Mouse (Mus musculus): ENCODE results near the gene Iqsec1.

Iqsec1 gene

DNA sequence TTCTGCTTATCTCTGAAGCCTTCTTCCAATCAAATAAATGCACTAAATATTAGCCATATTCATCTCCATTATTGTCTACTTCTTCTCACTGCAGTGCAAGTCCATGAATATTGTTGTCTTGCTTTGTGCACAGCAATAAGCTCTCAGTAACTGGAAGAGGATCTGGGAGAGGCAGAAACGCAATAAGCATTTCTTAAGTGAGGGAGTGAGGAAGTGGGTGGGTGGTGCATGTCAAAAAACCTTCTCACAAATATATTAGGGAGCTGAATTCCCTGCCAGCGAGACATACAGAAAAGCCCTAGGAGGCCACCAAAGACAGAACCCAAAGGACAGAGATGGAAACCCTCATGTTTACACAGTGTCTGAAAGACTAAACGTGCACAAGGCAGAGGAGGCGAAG is 35.1 kb downstream of the Iqsec1 start:
- DNase-seq: no peak

DNA sequence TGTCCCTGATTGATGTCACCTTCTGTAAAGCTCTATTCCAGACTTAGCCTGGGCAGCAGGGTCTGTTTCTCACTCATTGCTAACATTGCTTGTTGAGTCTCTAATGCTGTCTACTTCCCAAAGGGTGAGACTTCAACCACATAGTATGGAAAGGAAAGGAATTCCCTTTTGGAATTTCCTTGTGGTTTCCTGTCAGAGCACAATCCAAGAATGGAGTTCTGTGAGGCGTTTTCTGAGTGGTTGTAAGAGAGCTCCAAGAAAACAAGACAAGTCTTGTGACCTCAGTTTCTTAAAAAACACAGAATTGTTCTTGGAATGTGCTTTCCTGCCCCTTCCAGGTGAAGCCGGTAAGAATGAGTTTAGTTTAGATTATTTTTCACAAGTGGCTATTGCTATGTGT is 37.5 kb downstream of the Iqsec1 start:
- DNase-seq: no peak

DNA sequence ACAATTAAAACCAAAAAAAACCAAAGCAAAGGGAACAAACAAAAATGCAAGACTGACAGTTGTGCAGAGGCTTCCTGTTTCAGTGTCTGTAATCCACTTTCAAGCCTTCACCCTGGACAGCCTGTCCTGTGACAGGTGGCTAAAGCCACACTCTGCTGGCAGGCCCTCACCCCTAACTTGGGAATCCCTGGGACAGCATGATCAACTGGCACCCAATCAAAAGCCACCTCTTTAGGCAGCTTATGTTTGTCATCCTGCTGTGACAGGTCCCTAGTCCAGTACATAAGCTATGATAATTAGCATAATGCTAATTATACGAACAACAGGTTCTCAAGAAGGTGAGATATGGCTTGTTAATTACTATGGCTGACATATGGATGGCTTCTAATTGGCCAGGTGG is 40.4 kb downstream of the Iqsec1 start:
- no peak for DNase-seq

DNA sequence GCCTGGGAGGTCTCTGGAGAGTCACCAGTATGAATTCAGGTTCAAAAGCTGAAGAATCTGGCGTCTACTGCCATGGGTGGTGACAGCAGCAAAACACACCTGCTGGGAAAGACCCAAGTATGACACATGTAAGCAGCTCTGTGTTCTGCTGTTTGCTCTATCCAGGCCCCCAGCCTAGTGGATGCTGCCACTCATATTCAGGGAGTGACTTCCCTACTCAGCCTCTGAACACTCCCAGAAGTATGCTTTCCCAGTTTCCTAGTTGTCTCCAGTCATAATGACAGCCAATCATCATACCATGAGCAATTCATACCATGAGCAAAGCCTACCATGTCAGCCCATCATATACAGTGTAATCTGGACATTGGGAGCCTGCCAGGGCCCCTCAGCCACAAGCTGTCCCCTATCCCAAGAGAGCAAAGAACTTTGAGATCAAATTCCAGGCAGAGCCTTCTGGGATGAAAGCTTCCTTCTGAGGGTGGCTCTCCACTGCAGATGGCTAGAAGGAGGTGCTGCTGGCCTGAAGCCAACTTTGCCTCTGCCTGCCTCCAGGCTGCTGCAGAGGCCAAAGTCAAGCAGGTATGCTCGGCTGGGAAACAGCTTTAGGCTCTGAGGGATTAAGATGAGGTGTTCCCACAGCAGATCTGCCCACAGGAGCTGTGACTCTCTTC is 42.8 kb downstream of the Iqsec1 start:
- DNase-seq: peak; percentile 54

DNA sequence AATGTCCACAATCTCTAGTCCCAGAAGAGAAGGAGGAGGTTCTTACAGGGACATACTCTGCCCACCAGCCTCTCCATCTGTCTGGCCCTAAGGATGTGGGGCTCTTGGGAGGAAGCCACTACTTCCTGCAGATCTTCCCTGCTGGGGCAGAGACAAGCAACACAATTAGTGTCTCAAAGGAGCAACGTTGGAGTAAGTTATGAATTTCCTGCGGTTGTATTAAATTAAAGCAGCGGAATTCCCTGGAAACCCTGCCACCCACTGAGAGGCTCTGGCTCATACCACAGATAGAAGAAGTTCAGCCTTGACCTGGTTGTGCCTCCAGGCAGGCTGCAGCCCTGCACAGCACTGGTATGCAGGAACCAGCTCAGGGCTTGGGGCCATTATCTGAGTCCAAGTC is 47.2 kb downstream of the Iqsec1 start:
- no peak for DNase-seq

DNA sequence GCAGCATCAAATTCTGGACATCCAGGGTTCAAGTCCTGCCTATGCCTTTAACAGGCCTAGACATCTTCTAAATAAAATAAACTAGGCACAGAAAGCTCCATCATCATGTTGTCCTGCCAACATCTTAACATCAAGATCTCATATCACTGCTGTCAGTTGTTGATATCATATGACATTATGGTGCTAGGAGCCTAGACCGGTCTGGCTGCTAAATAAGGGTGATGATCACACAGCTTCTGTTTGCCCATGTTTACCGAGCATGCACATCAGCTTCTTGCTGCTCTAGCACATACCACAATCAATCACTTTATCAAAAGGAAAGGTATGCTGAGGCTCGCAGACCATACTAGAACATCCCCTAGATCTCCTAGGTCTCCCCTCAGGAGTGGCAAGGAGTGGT is 54.8 kb downstream of the Iqsec1 start:
- no peak for DNase-seq

DNA sequence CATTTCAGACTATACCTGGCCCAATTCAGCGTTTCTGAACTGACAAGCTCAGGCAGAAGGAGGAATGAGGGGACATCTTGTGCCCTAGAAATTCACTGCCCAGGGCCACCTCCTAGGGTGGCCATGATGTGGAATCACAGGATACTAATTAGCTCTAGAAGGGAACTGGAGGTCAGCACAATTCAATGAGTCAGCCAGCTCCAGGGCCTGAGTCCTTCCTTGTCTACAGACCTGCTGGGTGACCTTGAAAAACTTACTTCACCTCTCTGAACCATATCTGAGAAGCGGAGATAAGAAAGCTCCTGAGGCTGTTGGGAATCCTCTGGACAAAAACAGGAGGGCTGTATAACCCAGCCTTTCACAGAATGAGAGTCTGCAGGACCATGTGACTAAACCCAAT is 59.7 kb downstream of the Iqsec1 start:
- no peak for DNase-seq

DNA sequence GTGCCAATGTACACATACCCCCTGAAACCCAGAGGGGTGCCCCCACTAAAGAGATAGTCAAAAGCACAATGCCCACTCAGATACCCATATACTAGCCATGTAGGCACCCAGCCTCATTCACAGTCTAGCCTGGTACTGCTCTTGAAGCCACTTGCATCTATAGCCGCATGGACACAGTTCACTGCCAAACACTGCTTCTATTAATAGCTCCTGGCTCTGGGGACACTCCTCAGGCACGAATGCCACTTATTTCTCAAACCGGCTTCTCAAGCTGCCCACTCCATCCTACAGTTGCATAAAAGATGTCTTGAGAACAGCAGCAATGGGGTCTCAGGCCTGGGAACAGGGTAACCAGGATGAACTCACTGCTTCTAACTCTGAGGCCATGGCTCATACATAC is 63.0 kb downstream of the Iqsec1 start:
- DNase-seq: no peak

DNA sequence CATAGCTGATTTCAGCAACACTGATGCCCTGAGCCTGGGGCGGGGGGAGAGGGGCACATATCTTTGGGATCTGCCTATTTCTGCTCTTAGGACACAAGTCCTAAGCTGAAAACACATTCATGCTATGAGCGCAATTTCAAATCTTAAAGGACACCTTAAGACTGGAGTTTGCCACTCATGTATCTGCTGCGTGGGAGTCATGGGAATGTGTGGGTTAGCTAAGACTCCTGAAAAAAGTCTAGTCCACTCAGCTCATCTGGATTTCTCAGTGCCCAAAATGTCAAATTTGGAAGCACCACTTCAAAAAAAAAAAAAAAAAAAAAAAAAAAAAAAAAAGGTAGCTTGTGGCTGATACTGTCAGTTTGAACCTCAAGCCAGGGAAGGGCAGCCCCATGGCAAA is 63.7 kb downstream of the Iqsec1 start:
- DNase-seq: no peak

DNA sequence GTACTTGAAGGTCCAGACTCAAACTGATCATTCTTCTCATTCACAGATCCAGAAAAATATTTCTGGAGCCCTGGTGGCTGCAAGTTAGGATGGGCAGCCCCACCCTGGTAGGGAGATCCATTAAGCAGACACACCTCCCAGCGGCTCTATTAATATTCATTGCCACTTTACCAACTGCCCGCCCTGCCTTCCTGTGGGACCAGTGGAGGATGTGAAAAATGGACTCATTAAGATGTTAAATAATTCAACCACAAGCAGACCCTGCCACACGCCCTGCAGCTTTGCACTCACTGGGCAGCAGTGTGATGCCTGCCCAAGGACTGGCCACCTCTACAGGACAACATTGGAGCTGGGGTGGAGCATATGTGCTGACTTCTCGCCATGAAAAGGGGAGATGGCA is 64.1 kb downstream of the Iqsec1 start:
- no peak for DNase-seq

DNA sequence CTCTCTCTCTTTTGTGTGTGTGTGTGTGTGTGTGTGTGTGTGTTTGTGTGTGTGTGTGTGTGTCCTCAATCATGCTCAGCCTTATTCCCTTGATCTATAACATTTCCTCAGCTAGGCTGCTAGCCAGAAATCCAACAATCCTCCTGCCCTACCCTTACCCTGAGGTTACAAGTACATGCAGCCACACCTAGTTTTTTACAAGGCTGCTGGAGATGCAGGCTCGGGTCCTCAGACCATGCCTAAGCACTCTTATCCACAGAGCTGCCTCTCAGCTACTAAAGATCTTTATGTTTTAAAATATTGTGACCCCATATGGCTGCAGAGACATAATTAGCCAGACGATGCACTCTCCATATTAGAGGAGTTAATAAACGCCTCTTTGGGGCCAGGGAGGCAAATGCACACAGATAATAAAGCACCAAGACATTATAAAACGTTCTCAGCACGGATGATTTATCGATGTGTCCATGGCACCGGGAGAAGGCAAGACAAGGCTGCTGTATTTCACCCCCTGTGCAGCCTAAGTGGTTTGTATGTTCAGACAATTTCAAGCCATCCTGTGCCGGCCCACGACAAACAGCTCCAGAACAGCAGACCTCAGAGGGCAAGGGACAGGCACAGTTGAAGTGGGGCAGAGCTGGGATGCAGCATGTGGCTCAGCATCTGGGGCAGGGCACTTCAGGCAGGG is 67.1 kb downstream of the Iqsec1 start:
- DNase-seq: no peak

DNA sequence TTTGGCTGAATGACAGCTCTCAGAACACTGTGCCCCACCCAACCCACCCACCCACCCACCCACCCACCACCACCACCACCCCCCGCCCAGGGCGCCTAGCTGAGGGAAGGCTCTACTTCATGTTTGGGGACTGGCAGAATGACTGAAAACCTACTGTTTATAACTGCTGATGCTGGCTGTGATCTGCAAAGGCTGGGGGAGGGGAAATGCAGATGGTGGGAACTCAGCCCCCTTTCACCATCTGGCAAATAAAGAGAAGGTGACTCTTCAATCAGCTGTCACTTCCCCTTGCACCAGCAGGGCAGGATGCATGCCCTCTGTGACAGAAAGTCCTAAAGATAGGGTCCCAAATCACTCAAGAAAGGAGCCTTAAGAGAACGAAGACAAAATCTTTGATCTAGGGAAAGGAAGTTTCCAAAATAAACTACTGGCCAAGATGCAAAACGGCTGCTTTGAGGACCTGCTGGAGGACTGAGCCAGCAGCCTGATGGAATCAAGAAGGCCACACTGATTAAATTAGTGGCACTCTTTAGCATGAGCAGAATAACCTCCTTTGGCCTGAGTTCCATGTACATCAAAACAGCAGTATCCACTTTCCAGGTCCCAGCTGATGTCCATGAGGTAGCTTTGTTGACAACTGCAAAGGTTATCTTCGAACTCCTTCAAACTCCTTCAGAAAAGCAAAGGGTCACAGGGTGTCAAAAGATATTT is 67.8 kb downstream of the Iqsec1 start:
- DNase-seq: no peak

DNA sequence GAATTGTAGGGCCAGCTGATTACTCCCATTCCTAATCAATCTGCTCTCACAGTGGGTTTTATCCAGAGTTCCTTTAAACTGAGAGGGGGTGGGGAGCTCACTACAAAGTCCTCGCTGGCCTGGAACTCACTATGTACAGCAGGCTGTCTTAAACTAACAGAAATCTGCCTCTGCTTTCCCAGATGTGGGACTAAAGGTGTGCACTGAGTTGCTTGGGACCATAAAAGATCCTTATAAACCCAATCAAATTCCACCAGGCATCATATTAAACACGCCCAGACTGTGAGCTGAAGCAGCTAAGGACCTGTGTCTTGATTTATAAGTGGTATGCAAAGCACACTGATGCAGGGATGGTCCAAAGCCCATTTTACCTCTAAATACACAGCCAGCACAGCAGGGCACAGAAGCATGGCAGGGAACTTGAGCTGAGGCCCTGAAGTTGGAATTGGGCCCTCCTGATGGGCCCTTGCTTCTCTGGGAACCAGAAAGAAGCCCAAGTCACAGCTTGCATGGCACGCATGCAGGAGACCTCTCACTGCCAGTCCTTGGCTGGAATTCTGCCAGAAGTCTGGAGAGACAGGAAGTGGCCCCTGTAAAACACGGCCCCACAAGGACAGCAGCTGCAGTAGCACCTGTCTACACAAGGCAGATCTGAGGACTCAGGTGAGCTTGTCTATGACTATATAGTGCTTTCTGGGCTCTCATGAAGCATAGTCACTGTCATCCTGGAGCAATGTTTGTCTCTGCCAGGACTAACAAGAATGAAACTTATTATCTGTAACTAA is 68.7 kb downstream of the Iqsec1 start:
- DNase-seq: no peak

DNA sequence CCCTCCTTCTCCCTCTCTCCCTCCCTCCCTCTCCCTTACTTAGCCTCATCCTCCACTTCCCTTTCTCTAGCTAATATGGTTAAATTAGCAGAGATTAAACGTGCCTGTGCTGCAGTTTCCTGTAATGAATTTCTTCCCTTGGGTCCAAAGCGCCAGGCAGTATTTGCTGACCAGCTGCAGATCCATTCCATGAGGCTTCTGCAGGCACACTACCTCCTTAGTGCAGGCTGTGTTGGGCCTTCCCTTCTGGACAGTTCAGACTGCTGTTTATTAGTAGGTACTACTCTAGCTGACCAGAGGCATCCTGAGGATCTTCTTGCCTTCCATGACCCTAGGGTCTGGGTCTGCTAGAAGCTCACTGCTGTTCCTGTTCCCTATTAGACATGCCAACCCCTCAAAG is 72.9 kb downstream of the Iqsec1 start:
- no peak for DNase-seq

DNA sequence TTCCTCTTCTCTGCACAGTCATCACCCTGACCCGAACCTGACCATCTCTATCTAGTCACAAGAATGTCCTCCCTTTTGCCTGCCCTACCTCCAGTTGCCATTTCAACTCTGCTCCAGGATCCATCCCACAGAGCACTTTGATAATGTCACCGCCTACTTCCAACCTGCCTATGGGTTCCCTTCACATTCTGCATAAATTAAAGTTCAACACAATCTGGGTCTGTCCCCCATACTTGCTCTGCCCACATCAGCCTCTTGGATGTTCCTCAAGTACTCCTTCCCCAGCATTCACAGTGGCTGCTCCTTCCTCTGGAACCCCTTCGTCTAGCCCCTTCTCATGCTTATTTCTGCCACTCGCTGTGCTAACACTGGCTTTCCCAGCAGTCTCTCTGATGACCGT is 74.7 kb downstream of the Iqsec1 start:
- DNase-seq: peak; percentile 14

DNA sequence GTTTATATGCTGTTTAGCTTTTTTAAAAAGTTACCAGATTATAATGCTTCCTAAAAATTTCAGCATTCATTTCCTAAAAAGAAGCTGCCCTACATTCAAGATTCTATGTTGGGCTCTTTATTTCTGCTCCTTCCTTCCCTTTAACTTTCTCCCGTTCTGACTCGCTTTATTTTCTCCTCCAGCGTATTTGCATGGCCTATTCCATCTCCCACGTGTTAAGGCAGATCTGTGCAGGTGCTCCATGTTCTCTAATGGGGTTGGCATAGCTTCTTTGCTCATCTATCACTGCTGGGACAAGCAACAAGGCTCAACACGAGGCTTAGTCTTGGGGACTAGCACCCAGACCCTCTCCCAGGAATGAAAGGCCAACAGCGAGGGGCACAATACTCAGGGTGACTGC is 75.7 kb downstream of the Iqsec1 start:
- DNase-seq: no peak

DNA sequence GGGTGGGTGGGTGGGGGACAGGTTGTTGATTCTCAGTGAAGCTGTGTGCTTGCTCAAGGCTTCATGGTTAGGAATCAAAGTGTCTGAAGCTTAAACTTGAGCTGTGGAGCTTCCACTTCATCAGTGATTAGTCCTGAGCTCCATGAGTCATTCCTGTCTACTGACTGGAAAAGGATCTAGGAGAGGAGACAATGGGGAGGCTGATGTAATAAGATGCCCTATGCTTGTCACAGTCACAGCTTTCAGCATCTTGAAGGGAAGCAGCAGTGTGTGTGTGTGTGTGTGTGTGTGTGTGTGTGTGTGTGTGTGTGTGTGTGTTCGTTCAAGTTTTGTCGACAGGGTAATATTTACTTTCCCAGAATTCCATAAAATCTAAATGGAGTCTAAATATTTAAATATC is 84.3 kb downstream of the Iqsec1 start:
- DNase-seq: no peak

DNA sequence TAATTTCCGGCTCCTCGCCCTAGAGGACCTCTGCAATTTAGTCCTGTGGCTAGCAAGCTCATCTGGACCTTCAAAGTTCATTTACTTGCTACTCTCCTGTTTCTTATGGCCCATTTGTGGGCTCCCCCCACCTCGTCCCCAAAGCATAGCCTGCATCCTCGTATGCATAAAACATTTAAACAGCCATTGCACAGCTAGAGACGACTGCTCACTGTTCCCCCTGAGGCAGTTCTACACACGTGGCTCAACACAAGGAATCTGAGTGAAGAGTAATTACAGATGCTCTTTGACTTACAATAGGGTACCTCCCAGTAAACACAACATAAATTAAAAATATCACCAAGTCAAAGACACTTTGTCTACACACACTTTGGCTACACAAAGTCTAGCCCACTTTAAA is 88.2 kb downstream of the Iqsec1 start:
- no peak for DNase-seq

DNA sequence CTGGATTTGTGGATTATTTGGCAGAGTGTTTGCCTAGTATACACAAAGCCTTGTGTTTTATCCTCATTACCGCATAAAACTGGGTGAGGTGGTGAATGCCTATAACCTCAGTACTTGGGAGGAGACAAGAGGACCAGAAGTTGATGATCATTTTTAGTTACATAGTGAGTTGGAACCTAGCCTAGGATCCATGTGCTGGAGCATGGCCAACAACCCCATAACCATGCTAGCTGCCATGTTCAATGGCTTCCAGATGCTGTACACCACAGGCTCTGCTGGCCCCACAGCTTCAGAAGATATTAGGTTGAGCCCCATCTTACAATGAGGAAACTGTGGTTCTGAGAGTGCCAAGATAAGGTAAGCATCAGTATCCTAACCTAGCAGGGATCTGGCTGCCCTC is 89.2 kb downstream of the Iqsec1 start:
- DNase-seq: no peak

DNA sequence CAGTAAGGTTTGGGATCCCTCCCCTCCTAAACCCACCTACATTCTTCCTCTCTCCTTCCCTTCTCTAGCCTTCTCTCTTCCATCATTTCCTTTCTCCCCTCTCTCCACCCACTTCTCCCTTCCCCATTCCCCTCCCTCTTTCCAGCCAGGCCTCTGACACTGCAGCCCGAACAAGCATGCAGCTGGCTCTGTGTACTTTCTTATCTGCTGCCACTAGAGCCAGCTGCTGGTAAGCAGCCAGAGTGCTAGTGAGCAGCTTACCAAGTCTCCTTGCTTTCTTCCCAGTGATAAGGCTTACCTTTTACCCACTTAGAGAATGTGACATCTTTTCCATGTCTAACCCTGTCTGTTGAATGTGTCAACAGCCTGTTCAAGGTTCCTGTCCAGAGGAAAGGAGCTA is 90.4 kb downstream of the Iqsec1 start:
- DNase-seq: no peak

DNA sequence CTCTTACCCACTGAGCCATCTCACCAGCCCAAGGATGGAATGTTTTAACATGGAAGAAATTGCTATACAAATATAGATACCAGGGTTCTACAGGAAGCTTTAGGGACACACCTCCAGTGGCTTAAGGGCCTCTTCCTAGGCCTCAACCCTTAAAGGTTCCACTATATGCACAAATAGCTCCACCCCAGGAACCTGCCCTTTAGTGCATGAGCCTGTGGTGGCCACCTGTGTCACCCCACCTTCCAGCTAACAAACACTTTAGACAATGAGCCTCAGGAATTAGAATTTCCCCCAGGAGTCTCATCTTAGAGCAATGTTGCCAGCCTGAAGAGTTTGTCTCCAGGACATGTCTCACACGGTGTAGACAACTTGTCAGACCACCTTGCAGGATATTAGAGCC is 96.1 kb downstream of the Iqsec1 start:
- DNase-seq: no peak

DNA sequence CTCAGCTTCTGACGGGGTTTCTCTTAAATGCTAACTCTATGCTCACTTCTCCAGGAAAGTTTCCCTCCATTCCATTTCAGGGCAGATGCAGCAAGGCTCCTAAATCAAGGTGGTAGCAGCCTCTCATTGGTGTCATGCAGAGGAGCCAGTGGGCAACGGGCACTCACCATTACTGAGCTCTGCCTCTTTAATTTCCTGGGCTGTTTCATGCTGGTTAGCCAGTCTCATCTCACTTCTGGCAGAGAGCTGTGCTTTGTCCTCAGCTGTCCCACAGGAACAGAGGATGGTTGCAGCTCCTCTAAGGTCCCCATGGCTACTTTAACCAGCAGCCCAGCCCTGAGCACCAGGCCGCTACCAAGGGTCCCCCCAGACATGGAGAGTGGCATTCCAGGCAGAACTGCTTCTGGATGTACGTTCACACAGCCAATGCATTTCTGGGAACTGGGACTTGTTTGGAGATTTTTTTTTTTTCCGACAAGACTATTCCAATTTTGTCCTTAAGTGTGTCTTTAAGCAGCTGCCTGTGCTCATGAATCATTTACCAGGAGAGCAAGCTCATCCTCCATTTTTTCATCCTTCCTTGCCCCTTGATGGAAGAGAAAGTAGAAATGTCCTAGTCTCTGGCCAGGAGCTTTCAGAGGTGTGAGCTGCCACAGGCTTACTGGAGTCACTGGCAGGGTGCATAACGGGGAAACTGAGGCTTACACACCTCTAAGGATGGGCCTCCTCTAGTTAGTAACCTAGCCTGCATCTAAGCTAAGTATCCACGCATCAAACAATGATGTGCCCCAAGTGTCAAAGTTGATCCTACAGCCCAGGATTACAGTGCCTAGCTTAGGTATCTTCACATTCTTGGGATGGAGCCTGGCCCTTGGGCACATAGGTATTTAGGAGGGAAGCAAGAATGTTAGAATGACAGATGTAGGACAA is 98.9 kb downstream of the Iqsec1 start:
- DNase-seq: no peak
